Mouse (Mus musculus) limb, embryonic 10.5 days (tissue): Measurements from ENCODE around the gene Arhgap19. TPM values are rescaled to one million over a fixed set of nuclear protein-coding genes. Genes with fewer than 3 reads are reported as not detected.

Source experiments
- DNase-seq: peaks from one replicate; pipeline ENCODE4 v3.0.0-alpha.2; 2017; ENCODE audit warnings: low spot score
- H3K27ac ChIP-seq: fragments of 300-500 bp; sonication (generic); 2 replicates; pipeline ENCODE4 v1.5.1; 2016; ENCODE audit warnings: mild to moderate bottlenecking
- H3K27me3 ChIP-seq: fragments of 300-500 bp; sonication (generic); 2 replicates; pipeline ENCODE4 v1.6.1; 2016; ENCODE audit warnings: low read depth, mild to moderate bottlenecking; ENCODE audit not compliant: poor library complexity, severe bottlenecking
- H3K36me3 ChIP-seq: fragments of 300-500 bp; sonication (generic); 2 replicates; pipeline ENCODE4 v1.6.1; 2016; ENCODE audit warnings: mild to moderate bottlenecking, moderate library complexity
- H3K4me1 ChIP-seq: fragments of 300-500 bp; sonication (generic); 2 replicates; pipeline ENCODE4 v1.6.1; 2016
- H3K4me3 ChIP-seq: fragments of 300-500 bp; sonication (generic); 2 replicates; pipeline ENCODE4 v1.5.1; 2016; ENCODE audit warnings: mild to moderate bottlenecking, moderate library complexity
- H3K9me3 ChIP-seq: fragments of 300-500 bp; sonication (generic); replicated peaks from 2 replicates; pipeline ENCODE4 v1.6.1; 2016; ENCODE audit warnings: mild to moderate bottlenecking
- WGBS: fragments of 180-500 bp; shearing (Covaris S2); methylation state at CpG from one replicate; pipeline ENCODE4 v1.1.7; 2016; 5-methylcytosine and 5-hydroxymethylcytosine counted together
- polyA plus RNA-seq: library from polyadenylated mRNA; unstranded; fragments of >200 nt; fragmentation: Nextera tagmentation; extraction: Ambion mirVana; gene quantifications from 2 replicates; pipeline ENCODE4 v1.2.1, GENCODE M21; 2016

Arhgap19 gene
- polyA plus RNA-seq, 1 experiment from 2014 or later = 47.1 TPM

DNA sequence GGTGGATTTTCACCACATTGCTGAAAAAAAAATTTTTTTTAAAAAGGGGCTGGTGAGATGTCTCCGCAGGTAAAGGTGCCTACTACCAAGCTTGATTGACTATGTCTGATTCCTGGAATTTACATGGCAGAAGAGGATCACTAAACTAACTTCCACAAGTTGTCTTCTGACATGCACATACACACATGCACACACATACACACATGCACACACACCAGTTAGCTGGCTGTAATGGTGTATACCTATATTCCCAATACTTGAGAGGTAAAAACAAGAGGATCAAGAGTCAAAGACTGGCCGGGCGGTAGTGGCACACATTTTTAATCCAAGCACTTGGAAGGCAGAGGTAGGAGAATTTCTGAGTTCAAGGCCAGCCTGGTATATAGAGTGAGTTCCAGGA is 37.8 kb upstream of the Arhgap19 start:
- 95% methylated on average over 3 of the region's 3 CpGs for WGBS
- DNase-seq = no peak
- Histone ChIP-seq H3K36me3 (no peaks in the 10 kb centered on the region), H3K9me3 (no peaks in the 10 kb centered on the region), H3K27ac (no peak overlapping the region), H3K4me3 (no peak overlapping the region), H3K27me3 (no peaks in the 10 kb centered on the region; the same call in 1 of the 2 replicates), H3K4me1 (peaks cover 34% of the 10 kb centered on the region)

DNA sequence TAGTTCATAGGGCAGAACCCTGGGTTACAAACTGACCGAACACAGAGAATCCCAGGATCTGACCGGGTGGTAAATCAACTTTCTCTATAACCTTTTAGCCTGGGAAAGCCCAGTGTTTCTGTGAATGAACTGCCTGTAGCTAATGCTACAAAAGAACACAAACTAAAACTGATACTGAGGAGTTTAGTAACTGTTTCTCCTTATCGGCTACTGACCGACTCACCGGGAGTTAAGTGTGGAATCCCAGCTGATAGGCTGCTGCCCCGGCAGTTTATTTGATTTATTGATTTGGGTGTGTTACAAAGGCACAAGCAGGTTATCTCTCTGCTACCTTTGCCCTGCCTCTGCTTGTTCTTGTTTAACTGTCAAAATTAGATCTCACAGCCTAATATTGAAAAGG is 37.0 kb upstream of the Arhgap19 start:
- Histone ChIP-seq H3K4me1 (peaks cover 34% of the 10 kb centered on the region), H3K4me3 (no peak overlapping the region), H3K36me3 (no peaks in the 10 kb centered on the region), H3K9me3 (no peaks in the 10 kb centered on the region), H3K27me3 (peaks cover 5% of the 10 kb centered on the region), H3K27ac (no peak overlapping the region)
- DNase-seq = no peak
- WGBS = 44% methylated on average over 6 of the region's 6 CpGs

DNA sequence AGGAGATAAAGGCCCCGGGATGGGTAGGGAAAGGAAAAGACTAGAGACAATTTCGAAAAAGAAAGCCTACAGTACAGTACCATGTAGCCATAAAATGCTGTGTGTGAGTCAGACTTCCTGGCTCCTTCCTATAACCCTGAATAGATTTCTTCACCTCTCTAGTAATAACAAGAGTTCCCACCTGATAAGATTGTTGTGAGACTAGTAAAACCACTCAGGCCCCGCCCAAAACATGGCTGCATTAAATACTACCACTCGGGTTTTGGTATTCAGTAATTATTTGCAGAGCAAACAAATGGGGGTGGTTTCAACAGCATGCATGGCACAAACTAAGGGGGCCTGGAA is 36.0 kb upstream of the Arhgap19 start:
- 61% methylated on average over 4 of the region's 4 CpGs for WGBS
- Histone ChIP-seq H3K4me1 (peaks cover 34% of the 10 kb centered on the region), H3K27ac (no peak overlapping the region), H3K27me3 (peaks cover 15% of the 10 kb centered on the region), H3K4me3 (no peak overlapping the region), H3K36me3 (no peaks in the 10 kb centered on the region), H3K9me3 (no peaks in the 10 kb centered on the region)
- no peak for DNase-seq

DNA sequence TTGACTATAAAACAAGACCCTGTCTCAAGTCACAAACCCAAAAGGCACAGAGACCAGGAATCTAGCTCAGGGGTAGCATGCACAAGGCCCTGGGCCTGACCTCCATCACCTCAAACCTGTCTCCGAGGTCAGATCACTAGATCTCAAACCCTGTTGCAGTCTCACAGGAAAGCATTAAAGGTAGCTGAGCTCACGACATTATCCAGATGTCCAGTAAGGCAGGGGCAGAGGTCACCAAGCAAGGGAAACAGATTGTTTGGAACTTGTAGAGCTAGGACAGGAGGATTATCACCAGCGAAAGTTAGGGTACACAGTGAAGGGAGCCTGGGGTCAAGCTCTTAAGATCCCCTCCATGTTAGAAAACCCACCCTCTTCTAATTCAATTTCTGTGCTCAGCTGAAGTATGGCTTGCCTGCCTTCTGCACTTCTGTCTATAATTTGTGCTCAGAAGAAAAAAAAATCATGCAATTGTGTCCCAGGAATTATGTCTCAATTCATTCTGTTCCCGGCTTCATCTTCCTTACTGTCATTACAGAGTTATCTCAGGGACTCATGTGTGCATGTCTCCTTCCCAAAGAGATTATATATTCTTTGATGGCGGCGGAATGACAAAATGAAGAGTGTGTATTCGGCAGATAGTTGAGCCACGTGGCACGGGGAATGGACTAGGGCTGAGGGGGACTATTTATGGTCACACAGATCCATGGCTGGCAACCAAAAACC is 35.5 kb upstream of the Arhgap19 start:
- no peaks in the 10 kb centered on the region for H3K9me3 ChIP-seq
- peaks cover 19% of the 10 kb centered on the region for H3K27me3 ChIP-seq
- no peak overlapping the region for H3K27ac ChIP-seq
- no peak for DNase-seq
- H3K4me1 ChIP-seq = peaks cover 38% of the 10 kb centered on the region
- no peaks in the 10 kb centered on the region for H3K36me3 ChIP-seq
- no peak overlapping the region for H3K4me3 ChIP-seq
- WGBS = 57% methylated on average over 9 of the region's 9 CpGs

DNA sequence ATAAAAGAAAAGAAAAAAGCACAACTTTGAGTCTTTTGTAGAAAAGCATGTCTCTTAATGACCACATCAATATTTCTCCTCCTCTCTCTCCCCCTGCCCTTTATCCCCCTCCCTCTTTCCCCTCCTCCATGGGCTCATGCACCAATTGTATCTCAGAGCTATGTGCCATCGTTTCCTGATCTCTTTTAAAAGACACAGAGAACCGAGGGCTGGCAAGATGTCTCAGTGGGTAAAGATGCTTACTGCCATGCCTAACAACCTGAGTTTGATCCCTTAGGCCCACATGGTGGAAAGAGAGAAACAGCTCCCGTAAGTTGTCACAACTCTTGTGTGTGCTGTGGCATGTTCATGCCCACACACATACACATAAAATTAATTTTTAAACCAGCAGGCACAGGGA is 34.9 kb upstream of the Arhgap19 start:
- no peak for DNase-seq
- 56% methylated on average over 3 of the region's 3 CpGs for WGBS
- Histone ChIP-seq H3K9me3 (no peaks in the 10 kb centered on the region), H3K4me1 (peaks cover 44% of the 10 kb centered on the region), H3K4me3 (no peak overlapping the region), H3K27ac (no peak overlapping the region), H3K27me3 (peaks cover 24% of the 10 kb centered on the region), H3K36me3 (no peaks in the 10 kb centered on the region)

DNA sequence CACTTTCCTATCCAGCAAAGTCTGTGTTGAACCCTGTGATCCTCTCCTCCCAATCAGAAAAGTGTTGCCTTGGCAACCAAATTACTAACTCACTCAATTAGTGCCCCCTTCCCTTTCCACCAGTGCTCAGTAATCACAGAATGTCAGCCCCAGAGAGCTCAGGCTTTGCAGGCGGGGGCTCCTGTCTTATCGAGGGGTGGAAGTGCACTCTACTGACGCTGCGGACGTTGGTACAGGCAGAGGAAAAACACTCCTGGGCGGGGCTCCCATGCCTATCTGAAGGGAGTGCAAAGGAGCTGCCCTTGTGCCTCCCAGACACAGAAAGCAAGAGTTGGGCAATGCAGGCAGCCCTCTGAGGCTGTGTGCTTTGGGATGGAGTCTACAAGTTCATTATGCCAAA is 34.0 kb upstream of the Arhgap19 start:
- WGBS = 1% methylated on average over 6 of the region's 6 CpGs
- peak overlapping the region; percentile 18; the same call in 1 of the 2 replicates for H3K4me3 ChIP-seq
- H3K9me3 ChIP-seq = no peaks in the 10 kb centered on the region
- no peak overlapping the region for H3K27ac ChIP-seq
- peaks cover 32% of the 10 kb centered on the region for H3K27me3 ChIP-seq
- H3K36me3 ChIP-seq = no peaks in the 10 kb centered on the region
- peaks cover 53% of the 10 kb centered on the region for H3K4me1 ChIP-seq
- peak; percentile 48 for DNase-seq

DNA sequence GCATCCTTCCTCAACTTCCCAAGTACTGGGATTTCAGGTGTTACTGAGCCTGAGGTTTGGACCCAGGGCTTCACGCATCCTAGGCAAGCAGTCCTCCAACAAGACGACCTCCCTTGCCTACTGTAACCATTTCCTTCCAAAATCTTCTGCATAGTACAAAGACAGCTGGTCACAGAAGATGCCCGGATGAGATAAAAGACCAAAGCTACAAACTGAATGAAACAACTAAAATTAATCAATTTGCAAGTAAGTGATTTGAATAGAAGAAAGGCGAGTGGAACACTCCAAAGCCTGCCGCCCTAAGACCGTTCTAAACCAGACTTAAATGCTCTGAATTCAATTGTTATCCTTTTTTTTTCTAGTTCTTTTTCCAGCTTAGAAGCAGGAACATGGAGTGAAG is 33.6 kb upstream of the Arhgap19 start:
- no peak overlapping the region for H3K4me3 ChIP-seq
- H3K27me3 ChIP-seq = peaks cover 33% of the 10 kb centered on the region
- 60% methylated on average over 6 of the region's 6 CpGs for WGBS
- H3K27ac ChIP-seq = no peak overlapping the region
- no peak for DNase-seq
- H3K9me3 ChIP-seq = no peaks in the 10 kb centered on the region
- peaks cover 57% of the 10 kb centered on the region for H3K4me1 ChIP-seq
- no peaks in the 10 kb centered on the region for H3K36me3 ChIP-seq

DNA sequence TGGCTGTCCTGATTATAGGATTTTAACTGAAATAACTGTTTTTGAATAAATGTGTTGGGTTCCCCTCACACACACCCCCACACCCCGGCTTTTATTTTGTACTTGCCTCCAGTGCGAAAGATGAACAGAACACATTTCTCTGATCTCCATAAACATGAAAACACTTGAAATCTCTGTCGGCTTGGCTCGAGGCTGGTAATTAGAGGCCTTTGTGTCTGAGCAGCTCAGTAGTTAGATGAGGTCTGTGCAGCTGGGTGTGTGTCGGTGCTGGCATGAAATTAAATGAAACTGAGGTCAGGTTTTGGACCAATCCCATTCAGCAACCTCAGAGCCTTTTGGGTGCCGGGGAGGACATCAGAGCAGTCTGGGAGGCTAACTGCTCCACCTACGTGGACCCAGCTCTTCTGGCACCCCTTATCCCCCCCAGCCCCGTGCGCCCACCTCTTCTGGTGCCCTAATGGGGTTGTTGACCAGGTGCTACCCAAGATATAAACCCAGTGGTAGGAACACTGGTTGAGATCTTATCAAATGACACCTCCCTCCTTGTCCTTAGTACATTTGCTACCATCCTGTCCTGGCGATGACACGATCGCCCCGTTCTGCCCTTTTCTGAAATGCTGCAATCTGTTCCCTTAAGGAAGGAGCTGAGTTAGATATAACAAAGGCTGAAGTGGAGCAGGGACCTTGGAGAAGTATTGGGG is 30.8 kb upstream of the Arhgap19 start:
- Histone ChIP-seq H3K36me3 (no peaks in the 10 kb centered on the region), H3K27ac (no peak overlapping the region), H3K27me3 (peaks cover 33% of the 10 kb centered on the region), H3K4me3 (no peak overlapping the region), H3K9me3 (no peaks in the 10 kb centered on the region), H3K4me1 (peaks cover 51% of the 10 kb centered on the region)
- 76% methylated on average over 13 of the region's 13 CpGs for WGBS
- no peak for DNase-seq

DNA sequence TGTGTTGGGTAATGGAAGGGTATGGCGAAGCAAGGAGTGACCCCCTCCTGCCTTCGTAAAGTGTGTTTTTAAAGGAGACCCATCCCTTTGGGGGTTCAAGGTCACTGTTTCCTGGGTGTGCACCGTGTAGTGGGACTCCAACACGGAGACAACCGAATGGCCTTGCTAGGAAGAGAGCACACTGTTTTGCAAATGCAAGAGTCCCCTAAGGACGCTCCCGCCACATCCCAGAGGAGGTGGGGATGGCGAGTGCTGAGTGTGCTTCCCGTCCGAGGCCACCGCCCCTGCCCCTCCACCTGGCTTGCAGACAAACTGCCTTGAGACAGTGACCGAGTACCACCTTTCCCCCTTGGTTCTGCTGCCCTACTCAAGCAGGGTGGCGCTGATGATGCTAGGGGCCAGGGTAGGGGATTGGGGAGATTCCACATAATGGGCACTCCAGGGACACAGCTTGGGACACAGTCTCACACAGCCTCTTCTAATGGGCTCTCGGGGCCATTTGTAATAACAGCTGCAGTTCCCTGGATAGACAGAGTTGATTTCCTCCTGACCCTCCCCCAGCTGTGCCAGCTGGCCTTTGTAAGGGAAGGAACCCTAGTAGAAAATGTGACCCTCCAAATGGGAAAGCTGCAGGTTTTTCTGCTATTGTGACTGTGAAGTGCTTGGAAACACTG is 30.0 kb upstream of the Arhgap19 start:
- Histone ChIP-seq H3K4me1 (peaks cover 43% of the 10 kb centered on the region), H3K4me3 (peak overlapping the region; percentile 80), H3K27ac (peak overlapping the region; percentile 19; the same call in 1 of the 2 replicates), H3K36me3 (no peaks in the 10 kb centered on the region), H3K27me3 (peaks cover 33% of the 10 kb centered on the region), H3K9me3 (no peaks in the 10 kb centered on the region)
- peak; percentile 54 for DNase-seq
- 1% methylated on average over 14 of the region's 14 CpGs for WGBS

DNA sequence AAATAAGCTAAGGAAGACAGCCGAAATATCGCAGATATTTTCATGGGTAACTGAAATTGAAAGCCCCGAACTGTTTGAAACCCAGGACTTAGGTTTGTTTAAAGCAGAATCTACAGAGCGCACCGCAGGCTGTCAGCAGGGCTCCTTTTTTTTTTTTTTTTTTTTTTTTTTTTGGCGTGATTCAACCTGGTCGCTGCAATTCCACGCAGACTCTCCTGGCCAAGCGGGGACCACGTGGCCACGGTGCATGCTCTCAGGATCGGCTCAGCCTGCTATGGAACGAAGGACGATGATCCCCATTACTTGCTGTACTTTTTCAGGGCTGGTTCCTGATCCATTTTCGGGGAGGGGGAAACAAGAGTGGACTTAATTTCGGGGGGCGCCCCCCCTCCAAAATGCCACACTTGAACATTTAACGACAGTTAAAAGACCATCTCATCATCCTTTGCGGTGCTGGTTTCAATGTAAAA is 29.3 kb upstream of the Arhgap19 start:
- no peaks in the 10 kb centered on the region for H3K36me3 ChIP-seq
- peak overlapping the region; percentile 96; the same call in 1 of the 2 replicates for H3K27ac ChIP-seq
- DNase-seq = peak; percentile 50
- peaks cover 35% of the 10 kb centered on the region for H3K4me1 ChIP-seq
- peak overlapping the region; percentile 80 for H3K4me3 ChIP-seq
- WGBS = under 1% methylated on average over 19 of the region's 19 CpGs
- peaks cover 33% of the 10 kb centered on the region for H3K27me3 ChIP-seq
- H3K9me3 ChIP-seq = no peaks in the 10 kb centered on the region

DNA sequence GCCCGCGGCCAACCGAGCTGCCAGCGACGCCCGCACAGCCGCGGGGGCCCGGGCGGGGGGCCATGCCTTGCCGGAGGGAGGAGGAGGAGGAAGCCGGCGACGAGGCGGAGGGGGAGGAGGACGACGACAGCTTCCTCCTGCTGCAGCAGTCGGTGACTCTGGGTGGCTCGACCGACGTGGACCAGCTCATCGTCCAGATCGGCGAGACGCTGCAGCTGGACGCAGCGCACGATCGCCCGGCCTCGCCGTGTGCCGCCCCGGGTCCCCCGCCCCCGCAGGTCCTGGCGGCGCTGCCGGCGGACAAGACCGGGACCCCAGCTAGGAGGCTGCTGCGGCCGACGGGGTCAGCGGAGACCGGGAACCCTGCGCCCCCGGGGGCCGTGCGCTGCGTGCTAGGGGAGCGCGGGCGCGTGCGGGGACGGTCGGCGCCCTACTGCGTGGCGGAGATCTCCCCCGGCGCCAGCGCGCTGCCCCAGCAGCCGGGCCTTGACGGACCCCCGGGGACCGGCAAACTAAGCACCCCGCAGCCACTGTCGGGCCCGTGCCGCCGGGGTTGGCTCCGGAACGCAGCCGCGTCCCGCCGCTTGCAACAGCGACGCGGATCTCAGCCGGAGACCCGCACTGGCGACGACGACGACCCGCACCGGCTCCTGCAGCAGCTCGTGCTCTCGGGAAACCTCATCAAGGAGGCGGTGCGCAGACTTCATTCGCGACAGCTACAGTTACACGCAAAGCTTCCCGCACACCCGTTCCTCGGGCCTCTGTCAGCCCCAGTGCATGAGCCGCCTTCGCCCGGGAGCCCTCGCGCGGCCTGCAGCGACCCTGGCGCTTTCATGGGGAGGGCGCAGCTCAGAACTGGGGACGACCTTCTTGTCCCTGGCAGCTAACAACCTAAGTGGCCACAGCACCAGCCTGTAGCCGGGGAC is 28.5 kb upstream of the Arhgap19 start:
- DNase-seq = peak; percentile 71
- peaks cover 33% of the 10 kb centered on the region for H3K27me3 ChIP-seq
- no peaks in the 10 kb centered on the region for H3K36me3 ChIP-seq
- WGBS = under 1% methylated on average over 112 of the region's 112 CpGs
- peak overlapping the region; percentile 96 for H3K27ac ChIP-seq
- peaks cover 28% of the 10 kb centered on the region for H3K4me1 ChIP-seq
- peak overlapping the region; percentile 80 for H3K4me3 ChIP-seq
- H3K9me3 ChIP-seq = no peaks in the 10 kb centered on the region

DNA sequence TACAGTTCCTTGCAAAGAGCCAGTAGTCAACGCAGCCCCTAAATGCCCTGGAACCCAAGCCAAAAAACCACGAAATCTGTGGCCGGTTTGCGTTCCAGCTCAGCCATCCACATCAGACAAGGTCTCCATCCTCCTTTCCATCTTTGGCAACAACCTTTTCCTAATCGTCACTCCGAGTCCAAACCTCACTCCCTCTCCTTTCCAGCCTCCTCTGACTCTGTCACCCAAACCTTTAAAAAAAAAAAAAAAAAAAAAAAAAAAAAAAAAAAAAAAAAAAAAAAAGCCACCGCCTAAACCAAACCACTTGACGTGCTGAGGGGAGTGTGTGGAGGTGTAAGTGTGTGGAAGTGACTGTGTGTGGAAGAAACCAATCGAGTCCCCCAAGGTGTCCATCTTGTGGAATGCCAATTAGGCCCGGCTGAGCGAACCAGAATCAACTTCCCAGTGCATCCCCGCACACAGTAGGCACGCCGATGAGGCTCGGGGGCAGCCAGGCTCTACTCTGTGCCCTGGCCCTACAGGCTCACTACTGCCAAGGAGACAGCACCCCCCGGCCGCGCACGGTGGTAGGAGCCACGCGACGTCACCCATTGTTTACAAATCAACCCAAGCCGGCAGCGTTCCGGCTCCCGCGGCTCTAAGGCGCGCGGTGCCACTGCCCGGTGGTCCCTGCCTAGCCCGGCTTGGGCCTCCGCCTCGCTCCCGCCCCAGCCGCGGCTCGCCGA is 27.7 kb upstream of the Arhgap19 start, which contains the start of gene Frat1:
Frat1 (plus strand) TSS at position 590 of the 725 bp plus-strand sequence.
- peaks cover 27% of the 10 kb centered on the region for H3K4me1 ChIP-seq
- H3K4me3 ChIP-seq = peak within 1 kb of the TSS; percentile 80
- WGBS = 1% methylated on average over 39 of the region's 39 CpGs
- H3K9me3 ChIP-seq = no peaks in the 10 kb centered on the region
- DNase-seq = peak; percentile 94
- peak within 1 kb of the TSS; percentile 96 for H3K27ac ChIP-seq
- H3K36me3 ChIP-seq = no peaks in the 10 kb centered on the region
- peaks cover 33% of the 10 kb centered on the region for H3K27me3 ChIP-seq
